Mouse (Mus musculus): ENCODE data around the gene Spdye4c. TPM values are rescaled to one million over a fixed set of nuclear protein-coding genes. Genes with fewer than 3 reads are reported as not detected.

Gene Spdye4c
- total RNA-seq, 2 experiments from 2014 or later = not detected

GRCm38 (mm10) chr2:128592301-128592700 is 1.3 kb downstream of the Spdye4c start:
- DNase-seq = no peak
- intact Hi-C loops (cut with DNase I) = no loop called here

GRCm38 (mm10) chr2:128601534-128601933 is 10.5 kb downstream of the Spdye4c start:
- intact Hi-C loops (cut with DNase I) = no loop called here
- no peak for DNase-seq

GRCm38 (mm10) chr2:128609286-128609685 is 18.3 kb downstream of the Spdye4c start:
- intact Hi-C loops (cut with DNase I) = no loop called here
- no peak for DNase-seq

- intact Hi-C loops (cut with DNase I) = no loop called here
- no peak for DNase-seq
Measured at GRCm38 (mm10) chr2:128611178-128611577, 20.2 kb downstream of the Spdye4c start.

GRCm38 (mm10) chr2:128612275-128612674 is 21.3 kb downstream of the Spdye4c start:
- no peak for DNase-seq
- intact Hi-C loops (cut with DNase I) = no loop called here

- intact Hi-C loops (cut with DNase I) = no loop called here
- DNase-seq = peak in 1 of 2 experiments; percentile 10
Measured at GRCm38 (mm10) chr2:128613365-128613764, 22.4 kb downstream of the Spdye4c start.

- intact Hi-C loops (cut with DNase I) = no loop called here
- DNase-seq = no peak
Measured at GRCm38 (mm10) chr2:128615366-128615765, 24.4 kb downstream of the Spdye4c start.

- DNase-seq = no peak
- intact Hi-C loops (cut with DNase I) = no loop called here
Measured at GRCm38 (mm10) chr2:128620578-128620977, 29.6 kb downstream of the Spdye4c start.

Other genes with a start within 250 kb of the Spdye4c start
- gene Anapc1, start 96.2 kb downstream of the Spdye4c start, total RNA-seq (2021) = 10 to 100 TPM; 39.0 to 46.9 TPM
- gene Mertk, start 107.7 kb downstream of the Spdye4c start, total RNA-seq (2021) = 1 to 10 TPM; 5.6 to 6.7 TPM
- 10 to 100 TPM; 20.2 to 25.1 TPM for gene Tmem87b, start 226.9 kb downstream of the Spdye4c start, total RNA-seq (2021)